Mouse (Mus musculus) brain, embryonic 14.5 days (tissue): ENCODE data around the gene Gm5458. TPM values are rescaled to one million over a fixed set of nuclear protein-coding genes. Genes with fewer than 3 reads are reported as not detected.
"Not testable (repeated sequence)": the region's sequence is repeated elsewhere in the genome, so short reads cannot be mapped to it uniquely, and the experiment has no call there.

Experiments
- DNase-seq: peaks from one replicate; pipeline ENCODE4 v3.0.0-alpha.2; 2011; ENCODE audit warnings: low read depth
- CTCF ChIP-seq: fragments of 200-500 bp; IDR thresholded peaks from 2 replicates; pipeline ENCODE4 v1.5.1; 2012; ENCODE audit warnings: inconsistent platforms, mild to moderate bottlenecking, moderate library complexity, borderline replicate concordance; ENCODE audit not compliant: insufficient read depth, insufficient read length; ENCODE audit errors: extremely low read depth
- POLR2A ChIP-seq: fragments of 200-500 bp; IDR thresholded peaks from 2 replicates; pipeline ENCODE4 v1.6.1; 2012; ENCODE audit warnings: mild to moderate bottlenecking, inconsistent platforms, borderline replicate concordance; ENCODE audit not compliant: poor library complexity, insufficient read depth, insufficient read length, severe bottlenecking; ENCODE audit errors: extremely low read depth
- polyA plus RNA-seq: library from polyadenylated mRNA; depleted of rRNA; stranded (reverse); fragments of >200 nt; gene quantifications from 2 replicates; pipeline ENCODE4 v1.2.3, GENCODE M21; 2012; rRNA removed

The Gm5458 gene
- not detected in 2 replicates for polyA plus RNA-seq

DNA sequence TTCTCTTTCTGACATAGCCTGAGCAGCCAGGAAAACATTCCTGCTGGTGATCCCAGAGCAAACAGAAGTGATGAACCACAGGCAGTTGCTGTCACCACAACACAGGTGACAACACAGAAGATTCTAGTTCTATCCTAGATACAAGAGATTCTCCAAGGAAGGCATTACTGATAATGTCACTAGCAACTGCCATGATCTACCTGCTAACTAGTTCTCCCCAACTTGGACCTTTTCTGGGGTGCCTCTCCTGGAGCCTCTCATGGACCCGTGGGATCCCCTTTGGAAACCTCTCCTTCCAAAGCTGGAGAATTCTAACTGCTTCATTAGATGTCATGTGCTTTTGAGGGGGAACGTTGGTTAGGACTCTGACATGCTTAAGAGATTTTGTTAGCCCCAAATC, at the start of gene Gm5458:
TSS of gene Gm5458 (minus strand) at position 101 of the 400 bp plus-strand sequence.
- not testable (repeated sequence) for DNase-seq

DNA sequence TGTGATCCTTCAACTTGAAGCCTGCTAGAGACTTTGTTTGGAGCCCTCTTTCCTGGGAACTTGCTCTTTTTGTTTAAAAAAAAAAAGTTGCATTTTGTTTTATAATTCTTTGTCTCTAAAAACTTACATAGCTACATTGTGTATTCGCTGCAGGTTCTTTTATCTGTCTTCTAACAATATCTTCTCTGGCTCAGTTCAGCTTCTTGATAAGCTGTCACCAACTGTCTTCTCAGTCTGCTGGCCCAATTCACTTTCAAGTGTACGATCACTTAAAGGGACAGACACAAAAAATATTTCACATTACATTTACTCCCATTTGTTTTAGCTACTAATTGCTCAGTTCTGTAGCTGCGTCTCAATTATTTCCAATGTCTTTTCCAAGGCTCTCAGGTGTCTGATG, 43.9 kb upstream of the Gm5458 start:
- DNase-seq: no peak
- TF ChIP-seq CTCF (no peak), POLR2A (no peak)

DNA sequence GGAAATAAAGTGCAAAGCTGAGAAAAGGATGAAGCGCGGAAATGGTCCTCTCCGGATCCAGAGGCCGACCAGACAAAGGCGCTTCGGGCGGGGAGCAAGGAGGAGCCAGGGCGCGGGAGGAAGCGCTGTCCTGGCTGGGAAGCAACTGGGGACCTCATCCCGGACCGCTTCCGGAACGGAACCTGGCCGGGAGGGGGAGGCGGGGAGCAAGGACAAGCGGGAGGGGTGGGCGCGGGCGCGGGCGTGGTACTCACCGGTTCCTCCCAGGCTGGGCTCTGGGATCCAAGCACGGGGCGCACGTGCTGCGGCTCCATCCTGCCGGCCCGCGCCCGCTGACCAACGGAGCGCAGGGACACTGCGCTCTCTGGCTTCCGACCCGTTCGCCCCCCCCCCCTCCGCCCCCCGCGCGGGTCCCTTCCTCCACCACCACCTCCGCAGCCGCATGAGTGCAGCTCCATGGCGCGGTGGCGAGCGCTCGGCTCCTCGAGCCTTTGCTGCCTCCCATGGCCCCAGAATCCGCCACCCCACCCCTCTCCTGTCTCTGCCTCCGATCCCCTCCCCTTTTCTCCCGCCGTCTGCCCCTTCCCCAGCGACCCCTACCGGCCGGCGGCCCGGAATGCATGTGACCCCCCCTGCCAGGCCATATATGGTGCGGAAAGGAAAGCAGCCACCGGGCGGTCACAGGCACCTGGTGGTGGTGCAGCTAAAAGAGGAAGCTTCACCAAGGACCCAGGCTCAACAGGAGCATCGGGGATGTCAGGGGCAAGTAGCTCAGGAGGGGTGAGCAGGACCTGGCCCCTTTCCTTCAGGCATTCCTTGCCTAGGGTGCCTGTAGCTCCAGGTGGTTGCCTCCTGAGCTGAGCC, 17.3 kb downstream of the Gm5458 start, which contains the start of gene Gm2237:
TSS of gene Gm2237 (minus strand) at position 332 of the 864 bp plus-strand sequence.
- peak; percentile 31 for DNase-seq

DNA sequence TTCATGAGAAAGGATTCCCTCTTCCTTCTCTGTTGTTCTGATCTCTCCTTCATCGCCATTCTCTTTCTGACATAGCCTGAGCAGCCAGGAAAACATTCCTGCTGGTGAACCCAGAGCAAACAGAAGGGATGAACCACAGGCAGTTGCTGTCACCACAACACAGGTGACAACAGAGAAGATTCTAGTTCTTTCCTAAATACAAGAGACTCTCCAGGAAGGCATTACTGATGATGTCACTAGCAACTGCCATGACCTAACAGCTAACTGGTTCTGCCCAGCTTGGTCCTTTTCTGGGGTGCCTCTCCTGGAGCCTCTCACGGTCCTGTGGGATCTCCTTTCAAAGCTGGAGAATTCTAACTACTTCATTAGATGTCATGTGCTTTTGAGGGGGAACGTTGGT, 52.5 kb downstream of the Gm5458 start, which contains the start of gene Gm2244:
TSS of gene Gm2244 (minus strand) at position 101 of the 400 bp plus-strand sequence.
- not testable (repeated sequence) for DNase-seq

Other genes starting within 250 kb of the Gm5458 start
- gene Gm21738, start 183.7 kb downstream of the Gm5458 start, polyA plus RNA-seq: 1.2 and 7.5 TPM in 2 replicates
- gene Gm2244, start 52.6 kb downstream of the Gm5458 start, polyA plus RNA-seq: 0.10 and 0.18 TPM in 2 replicates
- gene Gm2237, start 17.4 kb downstream of the Gm5458 start, polyA plus RNA-seq: 13.1 and 29.5 TPM in 2 replicates
- gene Nid2, start 148.7 kb upstream of the Gm5458 start, polyA plus RNA-seq: 13.8 and 33.2 TPM in 2 replicates
- gene Rtraf, start 221.2 kb upstream of the Gm5458 start, polyA plus RNA-seq: 98.2 and 107 TPM in 2 replicates